In genomic region chr8:11602006-11602680, GRCm38 (mm10) we compare ENCODE assay signal across 7 mouse cellular contexts. TPM values are rescaled to one million over a fixed set of nuclear protein-coding genes. Genes with fewer than 3 reads are reported as not detected.
A peak's percentile ranks its signal among the peaks of the same experiment; 100 is the strongest.
DNase-seq lines count a peak whose midpoint lies in the region; ATAC-seq lines count a peak whose summit lies in the region.

No protein-coding gene starts in this region.

- H3K9me3 ChIP-seq in forebrain, embryonic 15.5 days, result no peaks in the 10 kb centered on the region

- no peak overlapping the region for H3K9ac ChIP-seq in forebrain, embryonic 15.5 days (replicated peaks)

- peaks cover 4% of the 10 kb centered on the region; the same call in 1 of the 2 replicates for H3K36me3 ChIP-seq in forebrain, embryonic 15.5 days

- H3K4me3 ChIP-seq in forebrain, embryonic 15.5 days, result no peak overlapping the region

- 0 out of 2 replicates have a peak, but pooled peaks cover 4% of the 10 kb centered on the region for H3K4me1 ChIP-seq in forebrain, embryonic 15.5 days

- peak; percentile 62 for DNase-seq in MN1 (ENCODE audit: low spot score)
- DNase-seq in c-Kit-positive CD71-positive TER-119-positive erythroid progenitor cells, embryonic 14.5 days (ENCODE audit: low spot score), result peak; percentile 53
- DNase-seq in layer of hippocampus, postnatal 25 days (ENCODE audit: extremely low spot score in 1 of 2, low spot score in 1 of 2), result peak; percentile 46 to 66
- DNase-seq in lung, postnatal 4 days, result peak; percentile 56 to 74
- peak; percentile 24 for DNase-seq in right cerebral cortex, postnatal 25 days

- 45% methylated on average over 14 of the region's 14 CpGs for WGBS in forebrain, embryonic 15.5 days

- ATAC-seq in forebrain, embryonic 15.5 days (replicated peaks), result 0 out of 2 replicates have a peak, but pooled peaks have one; percentile 41
- ATAC-seq in hematopoietic stem cell, adult 5-6 weeks (replicated peaks in 1 of 2; ENCODE audit: insufficient read depth in 1 of 2, low FRiP score in 2 of 2, low TSS enrichment in 1 of 2, low read depth in 1 of 2, poor library complexity in 2 of 2, severe bottlenecking in 2 of 2), result peak; percentile 87 to 94

- H3K4me2 ChIP-seq in forebrain, embryonic 15.5 days (replicated peaks), result no peak overlapping the region

- H3K27me3 ChIP-seq in forebrain, embryonic 15.5 days, result no peaks in the 10 kb centered on the region

- no peak overlapping the region for H3K27ac ChIP-seq in forebrain, embryonic 15.5 days (replicated peaks)

RNA-seq across cellular contexts. Expression of gene Ankrd10, which starts 33.4 kb away (rescaled TPM):
- polyA plus RNA-seq in forebrain, embryonic 15.5 days (2015; fragmentation: Nextera tagmentation; extraction: Ambion mirVana), result 119 and 121 TPM in 2 replicates
- total RNA-seq in hematopoietic stem cell, adult 5-6 weeks (2017), result 111 and 131 TPM in 2 replicates
- total RNA-seq in layer of hippocampus, postnatal 25 days (2021), result 10 to 100 TPM; 55.3 to 67.2 TPM

RNA-seq across cellular contexts. Expression of gene Ing1, which starts 46.8 kb away (rescaled TPM):
- polyA plus RNA-seq in forebrain, embryonic 15.5 days (2015; fragmentation: Nextera tagmentation; extraction: Ambion mirVana), result 55.5 and 56.2 TPM in 2 replicates
- 67.9 and 96.2 TPM in 2 replicates for total RNA-seq in hematopoietic stem cell, adult 5-6 weeks (2017)
- 10 to 100 TPM; 36.6 to 41.9 TPM for total RNA-seq in layer of hippocampus, postnatal 25 days (2021)

RNA-seq across cellular contexts. Expression of gene Cars2, which starts 51.6 kb away (rescaled TPM):
- polyA plus RNA-seq in forebrain, embryonic 15.5 days (2015; fragmentation: Nextera tagmentation; extraction: Ambion mirVana), result 27.9 and 30.2 TPM in 2 replicates
- total RNA-seq in hematopoietic stem cell, adult 5-6 weeks (2017), result 37.0 and 41.1 TPM in 2 replicates
- 10 to 100 TPM; 21.7 to 24.3 TPM for total RNA-seq in layer of hippocampus, postnatal 25 days (2021)
